Mouse (Mus musculus) heart, adult 11 months (tissue): ENCODE results near the gene Pgbd5.

ENCODE experiments used
- DNase-seq: peaks from one replicate; pipeline ENCODE4 v3.0.0; 2022

The Pgbd5 gene

DNA sequence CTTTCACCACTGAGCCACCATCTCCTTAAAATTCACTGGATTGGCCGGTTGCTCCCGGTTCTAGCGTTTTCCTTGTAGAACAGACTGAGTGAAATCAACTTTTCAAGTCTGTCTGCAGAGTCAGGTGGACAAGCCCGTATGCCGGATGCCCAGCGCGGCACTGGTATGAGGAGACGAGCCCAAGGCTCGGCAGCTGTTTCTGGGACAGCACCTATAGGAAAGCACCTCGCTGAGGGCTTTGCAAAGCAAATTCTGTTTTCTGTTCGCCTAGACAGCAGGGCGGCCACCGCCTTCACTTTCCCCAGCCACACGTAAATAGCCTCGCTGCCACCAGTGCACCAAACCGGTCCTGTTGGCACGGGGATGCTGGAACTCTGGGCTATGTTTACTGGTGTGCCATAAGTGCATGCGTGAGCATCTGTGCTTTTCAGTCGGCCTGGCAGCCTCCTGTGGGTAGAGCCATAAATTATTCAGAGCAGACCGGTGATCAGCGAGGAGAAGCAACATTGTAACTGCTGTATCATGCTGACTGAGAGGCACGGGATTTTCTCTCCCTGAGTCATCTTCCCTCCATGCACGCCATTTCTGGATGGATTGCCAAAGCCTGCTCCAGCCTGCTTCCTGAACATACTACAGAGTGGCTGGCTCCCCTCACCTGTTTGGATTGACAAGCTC is 53.1 kb downstream of the Pgbd5 start:
- DNase-seq, result no peak

DNA sequence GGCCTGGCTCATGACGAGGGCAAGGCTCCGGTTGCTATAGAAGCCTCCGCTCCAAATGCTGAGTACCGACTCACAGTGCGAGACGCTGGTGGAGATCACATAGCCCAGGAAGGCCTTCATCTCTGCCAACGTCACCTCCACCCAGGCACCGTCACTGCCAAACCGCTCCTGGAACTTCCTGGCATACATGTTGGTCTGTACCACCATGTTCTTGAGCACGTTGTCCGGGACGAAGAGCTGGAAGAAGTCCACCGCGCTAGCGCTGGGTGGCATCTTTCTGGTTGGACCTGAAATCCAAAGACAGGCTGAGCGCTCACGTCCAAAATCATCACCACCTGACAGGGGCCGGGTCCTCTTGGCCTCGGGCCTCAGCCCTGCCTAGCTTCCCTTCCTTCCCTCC is 55.1 kb downstream of the Pgbd5 start:
- no peak for DNase-seq

DNA sequence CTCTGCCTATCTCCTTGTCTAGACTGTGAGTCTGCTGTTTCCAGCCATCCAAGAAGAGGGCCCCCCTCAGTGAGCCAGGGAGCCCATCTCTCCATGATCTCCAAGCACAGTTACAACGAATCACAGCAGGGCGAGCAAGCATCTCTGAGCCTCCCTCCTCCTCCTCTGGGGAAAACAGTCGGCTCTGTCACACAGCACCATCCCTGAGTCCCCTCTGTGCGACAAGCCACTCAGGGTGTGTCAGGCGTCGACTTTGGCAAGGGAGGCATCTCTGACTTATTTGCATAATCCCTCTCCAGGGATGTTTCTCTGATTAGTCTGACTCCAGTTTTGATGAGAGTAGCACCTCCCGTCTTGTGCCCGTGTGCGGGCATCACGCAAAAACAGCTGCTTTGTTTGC is 57.2 kb downstream of the Pgbd5 start:
- DNase-seq, result no peak

DNA sequence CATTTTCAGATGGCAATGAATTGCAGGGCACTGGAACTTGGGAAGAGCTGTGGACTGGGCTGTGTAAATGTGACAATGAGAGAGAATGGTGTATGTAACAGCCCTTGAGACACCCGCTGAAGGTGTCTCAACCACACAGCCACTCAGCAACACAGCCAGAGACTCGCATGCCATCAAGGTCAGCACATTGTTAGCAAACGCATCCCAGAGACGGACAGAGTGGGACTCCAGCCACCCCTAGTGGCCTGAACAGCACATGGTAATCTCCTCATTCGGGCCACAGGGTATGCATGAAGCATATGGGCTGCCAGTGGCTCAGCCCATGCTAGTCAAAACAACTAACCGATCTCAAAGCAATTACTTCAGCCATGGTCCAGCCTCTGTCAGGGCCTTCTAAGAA is 60.2 kb downstream of the Pgbd5 start:
- no peak for DNase-seq

DNA sequence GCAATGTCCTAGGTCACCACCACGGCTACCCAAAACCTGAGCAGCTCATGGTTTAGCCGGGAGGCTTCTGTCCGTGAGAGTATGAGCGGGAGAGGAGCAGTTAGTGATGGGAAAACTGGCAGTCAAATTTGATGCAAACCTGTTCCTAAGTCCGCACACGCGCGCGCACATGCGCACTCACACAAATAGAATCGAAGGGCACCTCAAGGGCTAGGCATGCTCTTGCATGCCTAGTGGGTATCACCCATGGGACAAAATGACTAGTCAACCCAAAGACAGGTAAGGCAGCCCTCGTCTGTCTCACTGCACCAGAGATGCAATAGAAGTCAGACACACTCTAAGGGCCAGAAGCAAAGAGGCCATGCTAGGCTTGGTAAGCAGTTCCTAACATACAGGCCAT is 63.1 kb downstream of the Pgbd5 start:
- DNase-seq, result no peak

- DNase-seq, result no peak
Observed at GRCm38 (mm10) chr8:124375727-124376126, 63.7 kb downstream of the Pgbd5 start.

DNA sequence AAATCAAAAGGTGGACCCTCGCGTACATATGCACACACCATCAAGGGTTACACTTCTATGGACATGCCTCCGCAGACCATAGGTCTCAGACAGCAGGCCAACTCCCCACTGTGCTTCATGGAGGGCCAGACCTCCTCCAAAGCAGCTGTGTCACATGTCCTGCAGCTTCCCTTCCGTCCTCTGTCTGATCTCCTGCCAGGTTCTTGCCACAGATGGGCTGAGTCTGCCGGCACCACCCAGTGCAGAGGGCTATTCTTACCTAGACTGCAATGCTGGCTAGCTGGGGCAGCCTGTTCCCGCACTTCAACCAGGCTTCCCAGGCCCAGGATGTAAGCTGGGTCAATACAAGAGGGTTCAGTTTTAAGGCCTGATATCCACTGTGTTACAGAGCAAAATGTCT is 64.3 kb downstream of the Pgbd5 start:
- DNase-seq, result no peak

DNA sequence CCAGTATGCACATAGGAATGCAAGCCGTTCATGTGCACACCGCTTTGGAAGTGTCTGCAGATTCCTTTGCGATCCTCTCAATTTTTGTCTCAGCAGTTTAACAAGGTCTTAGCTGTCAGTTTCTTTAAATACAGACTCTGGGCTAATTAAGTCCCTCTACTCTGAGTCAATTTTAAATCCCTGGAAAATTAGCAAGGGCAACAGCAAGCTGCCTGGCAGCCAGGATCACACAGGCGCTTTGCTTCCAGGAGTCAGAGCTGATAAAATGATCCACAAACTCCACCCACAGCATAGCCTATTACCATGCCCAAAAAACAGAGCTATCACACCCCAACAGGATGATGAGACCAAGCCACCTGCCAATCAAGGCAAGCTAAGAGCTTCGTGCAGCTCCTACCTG is 65.7 kb downstream of the Pgbd5 start:
- DNase-seq, result no peak

DNA sequence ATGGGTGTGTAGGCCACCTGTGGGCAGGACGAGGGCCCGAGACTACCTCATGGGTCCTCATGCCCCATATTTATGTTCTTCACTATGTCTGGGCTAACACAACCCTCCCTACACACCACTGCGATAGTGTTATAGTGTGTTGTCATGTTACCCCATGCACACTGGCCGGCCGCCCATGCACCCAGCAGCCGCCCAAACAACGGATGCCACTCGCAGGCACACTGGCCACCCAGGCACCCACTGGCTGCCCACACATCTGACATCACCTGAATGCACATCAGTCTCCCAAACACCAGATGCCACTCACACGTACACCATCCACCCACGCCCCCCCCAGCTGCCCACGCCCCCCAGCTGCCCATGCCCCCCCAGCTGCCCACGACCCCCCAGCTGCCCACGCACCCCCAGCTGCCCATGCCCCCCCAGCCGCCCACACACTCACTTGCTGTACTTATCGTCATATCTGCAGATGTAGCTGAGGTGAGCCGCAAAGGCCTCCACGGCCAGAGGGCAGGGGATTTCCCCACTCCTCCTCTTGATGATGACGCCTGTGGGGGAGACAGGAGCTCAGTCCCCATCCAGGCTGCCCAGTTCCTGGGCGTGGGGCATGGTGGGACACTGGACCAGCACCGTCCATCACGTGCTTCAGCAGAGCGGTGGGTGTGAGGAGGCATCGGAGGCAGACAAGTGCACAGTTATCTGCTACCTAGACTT is 67.9 kb downstream of the Pgbd5 start:
- DNase-seq, result no peak

DNA sequence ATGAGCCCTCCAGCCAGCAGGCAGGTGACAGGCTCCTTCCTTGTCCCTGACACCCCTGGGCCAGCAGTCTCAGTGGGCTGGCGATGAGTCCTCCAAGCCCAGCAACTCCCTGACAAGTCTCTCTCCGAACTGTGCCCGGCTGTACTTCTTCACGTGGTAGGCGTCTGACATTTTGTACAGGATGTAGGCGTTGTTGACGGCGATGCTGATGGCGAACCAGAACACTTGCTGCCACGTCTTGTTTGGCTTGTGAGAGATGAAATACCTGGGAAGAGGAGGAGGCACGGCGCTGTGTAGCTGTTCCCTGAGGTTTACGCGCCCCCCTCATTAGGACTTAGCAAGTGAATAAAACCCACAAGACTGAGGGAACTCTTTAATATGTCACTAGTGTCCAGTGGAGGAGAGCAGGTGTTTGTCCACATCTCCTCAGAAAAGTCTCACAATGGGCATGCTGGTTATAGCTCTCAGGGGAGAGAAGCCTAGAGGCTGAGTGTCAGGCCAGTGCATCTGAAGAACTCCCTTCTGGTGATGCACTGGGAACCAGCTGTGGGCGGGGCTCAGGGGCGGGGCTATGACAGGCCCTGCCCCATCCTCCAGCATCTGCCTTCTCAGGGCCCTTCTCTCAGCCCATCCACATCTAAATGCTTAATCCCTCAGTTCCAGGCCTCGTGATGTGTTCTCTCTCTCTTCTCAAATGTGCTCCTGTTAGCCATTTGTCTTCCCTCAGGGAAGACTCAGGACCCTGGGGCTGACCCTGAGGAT is 68.9 kb downstream of the Pgbd5 start:
- no peak for DNase-seq

DNA sequence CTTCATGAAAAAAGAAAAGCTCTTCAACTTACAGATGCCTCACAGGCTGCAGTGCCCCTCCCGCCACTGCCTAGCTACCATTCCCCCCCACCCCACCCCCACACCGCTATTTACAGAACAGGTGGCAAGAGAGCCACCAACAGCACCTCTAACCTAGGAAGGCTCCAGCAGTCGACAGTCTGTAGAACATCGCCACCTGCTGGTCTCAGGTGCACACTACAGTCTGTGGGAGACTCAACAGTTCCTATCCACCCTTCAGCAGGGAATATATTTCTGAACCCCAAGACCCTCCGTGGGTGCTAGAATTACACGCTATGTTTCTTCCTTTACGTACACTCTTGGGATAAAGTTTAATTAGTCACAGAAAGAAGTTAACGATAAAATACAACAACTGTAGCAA is 71.2 kb downstream of the Pgbd5 start:
- peak; percentile 85 for DNase-seq

GRCm38 (mm10) chr8:124363337-124363736 is 76.1 kb downstream of the Pgbd5 start:
- DNase-seq, result no peak

GRCm38 (mm10) chr8:124362589-124362988 is 76.9 kb downstream of the Pgbd5 start:
- no peak for DNase-seq

DNA sequence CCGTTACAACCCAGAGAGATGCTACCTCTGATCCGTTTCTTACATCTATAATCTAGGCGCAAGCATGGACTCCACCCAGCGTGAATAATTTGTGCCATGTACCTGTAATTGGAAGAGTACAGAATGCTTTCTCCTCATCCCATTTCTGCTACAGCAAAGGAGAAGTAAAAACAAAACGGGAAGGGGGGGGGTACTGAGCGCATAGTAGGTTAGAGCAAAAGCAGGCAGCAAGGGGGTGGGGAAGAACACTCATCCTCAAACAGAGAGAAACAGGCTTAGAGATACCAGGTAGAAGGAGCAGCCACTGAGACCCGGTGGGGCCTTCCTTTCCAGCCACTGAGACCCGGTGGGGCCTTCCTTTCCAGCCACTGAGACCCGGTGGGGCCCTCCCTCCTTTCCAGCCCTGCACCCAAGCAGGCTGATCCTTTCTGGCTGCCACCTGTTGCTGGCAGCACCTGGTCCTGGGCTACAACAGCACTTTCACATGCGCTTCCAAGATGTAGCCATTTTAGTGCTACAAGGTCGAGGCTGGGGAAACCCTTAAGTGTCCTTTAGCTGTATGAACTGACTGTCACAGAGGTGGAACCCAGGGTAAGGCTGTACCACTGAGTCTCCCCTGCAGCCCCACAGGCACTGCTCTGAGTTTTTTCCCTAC is 77.6 kb downstream of the Pgbd5 start:
- no peak for DNase-seq

GRCm38 (mm10) chr8:124360911-124361310 is 78.5 kb downstream of the Pgbd5 start:
- no peak for DNase-seq

GRCm38 (mm10) chr8:124351636-124352035 is 87.8 kb downstream of the Pgbd5 start:
- no peak for DNase-seq

DNA sequence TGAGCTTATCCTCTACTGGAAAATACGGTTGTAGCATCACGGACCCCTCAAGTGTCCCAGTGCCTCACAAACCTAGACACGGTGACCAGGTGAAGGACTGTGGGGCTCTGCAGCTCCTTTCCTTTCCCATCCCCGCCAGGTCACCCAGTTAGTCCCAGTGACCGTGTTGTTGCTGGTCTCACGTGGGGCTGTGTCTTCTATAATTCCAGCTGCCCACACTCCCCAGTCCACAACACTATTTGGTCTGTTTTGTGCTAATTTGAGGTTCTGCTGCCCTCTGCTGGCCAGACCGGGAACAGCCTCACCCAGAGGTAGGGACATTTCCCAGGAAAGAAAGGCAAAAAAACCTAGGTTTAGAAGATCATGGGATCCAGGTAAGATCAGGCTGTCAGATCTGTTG is 89.8 kb downstream of the Pgbd5 start:
- peak; percentile 96 for DNase-seq

GRCm38 (mm10) chr8:124348087-124348486 is 91.4 kb downstream of the Pgbd5 start:
- DNase-seq, result no peak

GRCm38 (mm10) chr8:124346852-124347523 is 92.5 kb downstream of the Pgbd5 start:
- no peak for DNase-seq

GRCm38 (mm10) chr8:124345098-124345497 is 94.4 kb downstream of the Pgbd5 start:
- no peak for DNase-seq

DNA sequence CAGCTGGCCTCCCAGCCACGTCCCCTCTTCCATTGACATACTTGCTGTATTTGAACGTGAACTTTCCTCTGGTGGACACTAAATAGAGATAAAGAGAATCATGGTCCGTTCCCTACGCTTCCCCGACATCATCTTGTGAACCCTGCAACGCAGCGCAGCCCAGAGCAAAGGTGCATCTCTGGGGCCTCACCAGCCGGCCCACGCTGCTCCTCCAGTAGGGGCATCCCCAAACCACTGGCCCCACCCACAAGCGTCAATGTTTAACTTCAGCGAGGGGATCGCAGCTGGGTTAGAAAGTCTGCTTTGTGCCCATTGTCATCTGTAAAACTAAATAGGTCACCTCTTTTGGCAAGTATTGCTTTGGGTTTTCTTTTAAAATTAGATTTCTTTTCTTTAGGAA is 95.5 kb downstream of the Pgbd5 start:
- DNase-seq, result no peak

DNA sequence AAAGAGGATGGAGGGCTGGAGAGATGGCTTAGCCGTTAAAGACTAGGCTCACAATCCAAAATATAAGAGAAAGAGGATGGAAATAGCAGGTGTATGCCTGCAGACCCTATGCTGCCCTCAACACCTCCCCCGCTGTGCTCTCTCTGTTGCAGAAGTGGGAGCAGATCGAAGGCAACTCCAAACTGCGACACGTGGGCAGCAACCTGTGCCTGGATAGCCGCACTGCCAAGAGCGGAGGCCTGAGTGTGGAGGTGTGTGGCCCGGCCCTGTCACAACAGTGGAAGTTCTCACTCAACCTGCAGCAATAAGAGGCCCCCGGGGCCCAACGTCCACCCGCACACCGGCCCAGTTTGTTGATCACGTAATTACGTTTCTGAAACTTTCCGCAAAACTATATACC is 96.3 kb downstream of the Pgbd5 start:
- DNase-seq, result no peak
